1 mouse cellular context compared by ENCODE assay signal in the genomic region with DNA sequence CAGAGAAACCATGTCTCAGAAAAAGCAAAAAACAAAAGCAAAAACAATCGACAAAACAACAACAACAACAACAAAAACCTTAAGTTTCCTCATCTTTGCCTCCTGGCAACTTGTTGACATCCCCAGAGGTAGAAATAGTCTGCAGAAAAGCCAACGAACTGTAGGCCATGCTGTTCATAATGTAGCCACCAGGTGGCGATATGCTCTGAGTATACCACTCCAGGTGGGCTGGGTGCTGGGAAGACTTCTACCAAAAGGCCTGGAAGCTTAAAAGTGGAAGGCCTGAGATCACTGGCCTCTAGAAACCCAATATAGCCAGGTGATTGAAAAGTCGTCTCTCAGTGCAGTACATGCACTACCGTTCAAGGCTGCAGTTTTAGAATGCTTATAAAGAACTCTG.
A peak's percentile ranks its signal among the peaks of the same experiment; 100 is the strongest.
TF ChIP-seq lines count a peak whose summit lies in the region.

No protein-coding gene starts in this region.

TF ChIP-seq in MEL, 35 proteins besides CTCF, POLR2A, EP300 and RAD21 (continued from another document):
- no peak for TF ChIP-seq NRF1 (IDR thresholded peaks at IDR 0.05; ENCODE audit: insufficient read depth, low read depth, low read length, poor library complexity, severe bottlenecking)
- no peak for TF ChIP-seq POLR2AphosphoS5 (IDR thresholded peaks at IDR 0.05; ENCODE audit: borderline replicate concordance, low read depth, low read length)
- peak; percentile 33; the same call in 1 of the 2 replicates for TF ChIP-seq SIN3A (IDR thresholded peaks at IDR 0.05; ENCODE audit: low read length)
- no peak for TF ChIP-seq CHD2 (IDR thresholded peaks at IDR 0.05; ENCODE audit: low read length)
- TF ChIP-seq HCFC1 (IDR thresholded peaks at IDR 0.05; ENCODE audit: low read depth, low read length): no peak
- no peak for TF ChIP-seq MAX (IDR thresholded peaks at IDR 0.05; ENCODE audit: low read length)
- peak; percentile 76 for TF ChIP-seq ZC3H11A (IDR thresholded peaks at IDR 0.05; ENCODE audit: low read depth, low read length)
- peak; percentile 40; the same call in 1 of the 2 replicates for TF ChIP-seq MAZ (IDR thresholded peaks at IDR 0.05; ENCODE audit: low read depth, low read length)
- TF ChIP-seq JUND (IDR thresholded peaks at IDR 0.05; ENCODE audit: low read depth, low read length): peak; percentile 71; the same call in 1 of the 2 replicates
- no peak for TF ChIP-seq KAT2A (conservative IDR thresholded peaks at IDR 0.05; ENCODE audit: low read depth, low read length)
- no peak for TF ChIP-seq MYB (IDR thresholded peaks at IDR 0.05; ENCODE audit: low read depth, low read length)
- no peak for TF ChIP-seq NELFE (IDR thresholded peaks at IDR 0.05; ENCODE audit: low read depth, low read length)
- no peak for TF ChIP-seq UBTF (IDR thresholded peaks at IDR 0.05; ENCODE audit: borderline replicate concordance, insufficient read depth, low read depth, low read length)
- peak; percentile 95 for TF ChIP-seq SMC3 (IDR thresholded peaks at IDR 0.05; ENCODE audit: low read depth, low read length)
- TF ChIP-seq ZNF384 (IDR thresholded peaks at IDR 0.05; ENCODE audit: low read depth, low read length): no peak
- TF ChIP-seq MEF2A (IDR thresholded peaks at IDR 0.05; ENCODE audit: extremely low read depth, insufficient replicate concordance, low read depth, low read length, poor library complexity, severe bottlenecking): no peak
